Mouse (Mus musculus) embryonic fibroblast, embryonic 13.5 days (primary cell): Measurements from ENCODE around the gene Fam219b. TPM values are rescaled to one million over a fixed set of nuclear protein-coding genes. Genes with fewer than 3 reads are reported as not detected.

Experiments
- H3K27ac ChIP-seq: 2 replicates; pipeline ENCODE4 v1.5.1; 2012; ENCODE audit warnings: low read length, control low read depth, inconsistent platforms; ENCODE audit not compliant: insufficient read depth
- H3K4me1 ChIP-seq: 2 replicates; pipeline ENCODE4 v1.6.1; 2011; ENCODE audit warnings: low read length; ENCODE audit not compliant: control insufficient read depth, insufficient read depth
- H3K4me3 ChIP-seq: 2 replicates; pipeline ENCODE4 v1.5.1; 2011; ENCODE audit warnings: mild to moderate bottlenecking, control low read depth, low read length; ENCODE audit not compliant: insufficient read depth
- CTCF ChIP-seq: IDR thresholded peaks from 2 replicates; pipeline ENCODE4 v1.5.1; 2011; ENCODE audit warnings: mild to moderate bottlenecking, control low read depth, low read length, moderate library complexity, borderline replicate concordance; ENCODE audit not compliant: insufficient read depth
- POLR2A ChIP-seq: IDR thresholded peaks from 2 replicates; pipeline ENCODE4 v1.6.1; 2011; ENCODE audit warnings: low read depth, mild to moderate bottlenecking, control low read depth, low read length, moderate library complexity
- polyA plus RNA-seq: library from polyadenylated mRNA; stranded (reverse); fragments of >200 nt; gene quantifications from 2 replicates; pipeline ENCODE4 v1.2.4, GENCODE M21; 2011; ENCODE audit warnings: low read depth; ENCODE audit not compliant: missing spikeins, insufficient read length

Gene Fam219b
- polyA plus RNA-seq, 1 experiment: 13.0 TPM

- Histone ChIP-seq H3K27ac (no peak overlapping the region), H3K4me1 (peaks cover 4% of the 10 kb centered on the region; the same call in 1 of the 2 replicates), H3K4me3 (no peak overlapping the region)
- TF ChIP-seq POLR2A (no peak), CTCF (no peak)
Measured at GRCm38 (mm10) chr9:57547287-57547686, 10.0 kb downstream of the Fam219b start.

GRCm38 (mm10) chr9:57547869-57548268 is 10.5 kb downstream of the Fam219b start:
- Histone ChIP-seq H3K27ac (no peak overlapping the region), H3K4me1 (peaks cover 4% of the 10 kb centered on the region; the same call in 1 of the 2 replicates), H3K4me3 (no peak overlapping the region)
- no peak for TF ChIP-seq POLR2A
- TF ChIP-seq CTCF: no peak

GRCm38 (mm10) chr9:57549186-57549585 is 11.9 kb downstream of the Fam219b start:
- no peak overlapping the region for H3K4me3 ChIP-seq
- H3K4me1 ChIP-seq: peaks cover 4% of the 10 kb centered on the region; the same call in 1 of the 2 replicates
- no peak overlapping the region for H3K27ac ChIP-seq
- TF ChIP-seq CTCF (no peak), POLR2A (no peak)

- Histone ChIP-seq H3K4me1 (peaks cover 4% of the 10 kb centered on the region; the same call in 1 of the 2 replicates), H3K4me3 (no peak overlapping the region), H3K27ac (no peak overlapping the region)
- TF ChIP-seq POLR2A (no peak), CTCF (no peak)
Measured at GRCm38 (mm10) chr9:57550126-57550862, 13.0 kb downstream of the Fam219b start.

- H3K27ac ChIP-seq: no peak within 1 kb of the TSS
- TF ChIP-seq CTCF: no peak
- TF ChIP-seq POLR2A: peak; percentile 91
- H3K4me1 ChIP-seq: peaks cover 4% of the 10 kb centered on the region; the same call in 1 of the 2 replicates
- peak within 1 kb of the TSS; percentile 71 for H3K4me3 ChIP-seq
Measured at GRCm38 (mm10) chr9:57552139-57552887, 15.0 kb downstream of the Fam219b start, which contains the start of gene Mpi. TSS of gene Mpi (minus strand) at chr9:57552763.

- H3K27ac ChIP-seq: no peak overlapping the region
- TF ChIP-seq CTCF: no peak
- TF ChIP-seq POLR2A: no peak
- H3K4me1 ChIP-seq: peaks cover 4% of the 10 kb centered on the region; the same call in 1 of the 2 replicates
- H3K4me3 ChIP-seq: no peak overlapping the region
Measured at GRCm38 (mm10) chr9:57553119-57553518, 15.8 kb downstream of the Fam219b start.

GRCm38 (mm10) chr9:57554753-57555152 is 17.4 kb downstream of the Fam219b start:
- no peak for TF ChIP-seq POLR2A
- no peak for TF ChIP-seq CTCF
- no peak overlapping the region for H3K27ac ChIP-seq
- H3K4me1 ChIP-seq: peaks cover 4% of the 10 kb centered on the region; the same call in 1 of the 2 replicates
- no peak overlapping the region for H3K4me3 ChIP-seq

GRCm38 (mm10) chr9:57557215-57557614 is 19.9 kb downstream of the Fam219b start:
- Histone ChIP-seq H3K4me3 (no peak overlapping the region), H3K27ac (no peak overlapping the region), H3K4me1 (peaks cover 3% of the 10 kb centered on the region)
- no peak for TF ChIP-seq CTCF
- no peak for TF ChIP-seq POLR2A

GRCm38 (mm10) chr9:57558625-57559024 is 21.3 kb downstream of the Fam219b start:
- TF ChIP-seq CTCF (no peak), POLR2A (no peak)
- Histone ChIP-seq H3K4me1 (peaks cover 5% of the 10 kb centered on the region), H3K27ac (no peak overlapping the region), H3K4me3 (no peak overlapping the region)

GRCm38 (mm10) chr9:57559568-57559967 is 22.2 kb downstream of the Fam219b start:
- H3K4me1 ChIP-seq: peaks cover 5% of the 10 kb centered on the region
- TF ChIP-seq POLR2A (no peak), CTCF (no peak)
- no peak overlapping the region for H3K27ac ChIP-seq
- H3K4me3 ChIP-seq: no peak overlapping the region
